Mouse (Mus musculus): ENCODE measurements around the gene Ckb. TPM values are rescaled to one million over a fixed set of nuclear protein-coding genes. Genes with fewer than 3 reads are reported as not detected.

The Ckb gene
- polyA plus RNA-seq, 1 experiment from 2014 or later, result 32.7 TPM

GRCm38 (mm10) chr12:111694271-111694781 lies 22.2 kb upstream of the Ckb start:
- WGBS (ENCODE audit: insufficient replicate concordance), result 19% methylated on average over 12 of the region's 12 CpGs
- no peak for TF ChIP-seq CTCF (IDR thresholded peaks at IDR 0.05; ENCODE audit: low read depth)
- no peak for TF ChIP-seq EP300 (IDR thresholded peaks at IDR 0.05; ENCODE audit: low read depth)
- 0 out of 2 replicates have a peak overlapping the region, but pooled peaks have one; percentile 7 for H3K9ac ChIP-seq (replicated peaks)
- H3K36me3 ChIP-seq (replicated peaks; ENCODE audit: insufficient read depth, low read length), result no peaks in the 10 kb centered on the region
- no peaks in the 10 kb centered on the region for H3K27me3 ChIP-seq (ENCODE audit: insufficient read depth, low read length)
- H3K9me3 ChIP-seq (ENCODE audit: low read length), result no peaks in the 10 kb centered on the region
- H3K4me2 ChIP-seq (ENCODE audit: low read depth, low read length), result peak overlapping the region; percentile 2; the same call in 1 of the 2 replicates
- peaks cover 21% of the 10 kb centered on the region for H3K4me1 ChIP-seq (ENCODE audit: insufficient read depth)
- DNase-seq (no peak), ATAC-seq (peak; percentile 47)
- H3K27ac ChIP-seq (ENCODE audit: low read depth), result peak overlapping the region; percentile 75
- no peak overlapping the region for H3K4me3 ChIP-seq (ENCODE audit: low read depth, low read length)

GRCm38 (mm10) chr12:111693341-111694270 lies 21.5 kb upstream of the Ckb start:
- H3K9ac ChIP-seq (replicated peaks), result no peak overlapping the region
- ATAC-seq, result peak; percentile 4; the same call in 1 of the 2 replicates
- H3K4me2 ChIP-seq (ENCODE audit: low read depth, low read length), result peak overlapping the region; percentile 9; the same call in 1 of the 2 replicates
- H3K4me3 ChIP-seq (ENCODE audit: low read depth, low read length), result no peak overlapping the region
- no peak for TF ChIP-seq CTCF (IDR thresholded peaks at IDR 0.05; ENCODE audit: low read depth)
- TF ChIP-seq EP300 (IDR thresholded peaks at IDR 0.05; ENCODE audit: low read depth), result no peak
- H3K36me3 ChIP-seq (replicated peaks; ENCODE audit: insufficient read depth, low read length), result no peaks in the 10 kb centered on the region
- WGBS (ENCODE audit: insufficient replicate concordance), result 58% methylated on average over 18 of the region's 18 CpGs
- peak overlapping the region; percentile 75 for H3K27ac ChIP-seq (ENCODE audit: low read depth)
- DNase-seq, result no peak
- H3K9me3 ChIP-seq (ENCODE audit: low read length), result no peaks in the 10 kb centered on the region
- H3K4me1 ChIP-seq (ENCODE audit: insufficient read depth), result peaks cover 21% of the 10 kb centered on the region
- no peaks in the 10 kb centered on the region for H3K27me3 ChIP-seq (ENCODE audit: insufficient read depth, low read length)

- Histone ChIP-seq H3K9ac (replicated peaks) (no peak overlapping the region), H3K4me2 (ENCODE audit: low read depth, low read length) (no peak overlapping the region), H3K9me3 (ENCODE audit: low read length) (no peaks in the 10 kb centered on the region), H3K4me1 (ENCODE audit: insufficient read depth) (peaks cover 21% of the 10 kb centered on the region), H3K27me3 (ENCODE audit: insufficient read depth, low read length) (no peaks in the 10 kb centered on the region), H3K4me3 (ENCODE audit: low read depth, low read length) (no peak overlapping the region), H3K36me3 (replicated peaks; ENCODE audit: insufficient read depth, low read length) (no peaks in the 10 kb centered on the region), H3K27ac (ENCODE audit: low read depth) (no peak overlapping the region)
- 84% methylated on average over 5 of the region's 5 CpGs for WGBS (ENCODE audit: insufficient replicate concordance)
- no peak for TF ChIP-seq EP300 (IDR thresholded peaks at IDR 0.05; ENCODE audit: low read depth)
- TF ChIP-seq CTCF (IDR thresholded peaks at IDR 0.05; ENCODE audit: low read depth), result no peak
- no peak for ATAC-seq
- no peak for DNase-seq
Measured at GRCm38 (mm10) chr12:111692899-111693298, 20.8 kb upstream of the Ckb start.

GRCm38 (mm10) chr12:111691346-111691872 lies 19.3 kb upstream of the Ckb start:
- ATAC-seq (peak; percentile 12; the same call in 1 of the 2 replicates), DNase-seq (no peak)
- Histone ChIP-seq H3K9me3 (ENCODE audit: low read length) (no peaks in the 10 kb centered on the region), H3K27me3 (ENCODE audit: insufficient read depth, low read length) (no peaks in the 10 kb centered on the region), H3K4me2 (ENCODE audit: low read depth, low read length) (no peak overlapping the region), H3K9ac (replicated peaks) (no peak overlapping the region), H3K27ac (ENCODE audit: low read depth) (peak overlapping the region; percentile 29; the same call in 1 of the 2 replicates), H3K36me3 (replicated peaks; ENCODE audit: insufficient read depth, low read length) (no peaks in the 10 kb centered on the region), H3K4me1 (ENCODE audit: insufficient read depth) (peaks cover 29% of the 10 kb centered on the region), H3K4me3 (ENCODE audit: low read depth, low read length) (no peak overlapping the region)
- 23% methylated on average over 5 of the region's 5 CpGs for WGBS (ENCODE audit: insufficient replicate concordance)
- TF ChIP-seq CTCF (IDR thresholded peaks at IDR 0.05; ENCODE audit: low read depth), result no peak
- TF ChIP-seq EP300 (IDR thresholded peaks at IDR 0.05; ENCODE audit: low read depth), result no peak

GRCm38 (mm10) chr12:111689426-111689825 lies 17.3 kb upstream of the Ckb start:
- TF ChIP-seq CTCF (IDR thresholded peaks at IDR 0.05; ENCODE audit: low read depth), result no peak
- no peak for TF ChIP-seq EP300 (IDR thresholded peaks at IDR 0.05; ENCODE audit: low read depth)
- Histone ChIP-seq H3K4me2 (ENCODE audit: low read depth, low read length) (no peak overlapping the region), H3K4me3 (ENCODE audit: low read depth, low read length) (no peak overlapping the region), H3K4me1 (ENCODE audit: insufficient read depth) (peaks cover 27% of the 10 kb centered on the region), H3K36me3 (replicated peaks; ENCODE audit: insufficient read depth, low read length) (no peaks in the 10 kb centered on the region), H3K9me3 (ENCODE audit: low read length) (no peaks in the 10 kb centered on the region), H3K27ac (ENCODE audit: low read depth) (no peak overlapping the region), H3K9ac (replicated peaks) (no peak overlapping the region), H3K27me3 (ENCODE audit: insufficient read depth, low read length) (no peaks in the 10 kb centered on the region)
- 65% methylated on average over 11 of the region's 11 CpGs for WGBS (ENCODE audit: insufficient replicate concordance)
- ATAC-seq, result peak; percentile 69
- DNase-seq, result peak; percentile 62

GRCm38 (mm10) chr12:111688069-111688428 lies 15.9 kb upstream of the Ckb start:
- no peak overlapping the region for H3K4me3 ChIP-seq (ENCODE audit: low read depth, low read length)
- H3K27ac ChIP-seq (ENCODE audit: low read depth), result no peak overlapping the region
- no peak overlapping the region for H3K9ac ChIP-seq (replicated peaks)
- no peaks in the 10 kb centered on the region for H3K36me3 ChIP-seq (replicated peaks; ENCODE audit: insufficient read depth, low read length)
- no peaks in the 10 kb centered on the region for H3K9me3 ChIP-seq (ENCODE audit: low read length)
- DNase-seq (no peak), ATAC-seq (no peak)
- no peak overlapping the region for H3K4me2 ChIP-seq (ENCODE audit: low read depth, low read length)
- H3K4me1 ChIP-seq (ENCODE audit: insufficient read depth), result peaks cover 14% of the 10 kb centered on the region
- 26% methylated on average over 2 of the region's 2 CpGs for WGBS (ENCODE audit: insufficient replicate concordance)
- H3K27me3 ChIP-seq (ENCODE audit: insufficient read depth, low read length), result no peaks in the 10 kb centered on the region
- TF ChIP-seq CTCF (IDR thresholded peaks at IDR 0.05; ENCODE audit: low read depth), result no peak
- TF ChIP-seq EP300 (IDR thresholded peaks at IDR 0.05; ENCODE audit: low read depth), result no peak
